Comparison of ENCODE assay signal across 12 mouse cellular contexts in the genomic region with DNA sequence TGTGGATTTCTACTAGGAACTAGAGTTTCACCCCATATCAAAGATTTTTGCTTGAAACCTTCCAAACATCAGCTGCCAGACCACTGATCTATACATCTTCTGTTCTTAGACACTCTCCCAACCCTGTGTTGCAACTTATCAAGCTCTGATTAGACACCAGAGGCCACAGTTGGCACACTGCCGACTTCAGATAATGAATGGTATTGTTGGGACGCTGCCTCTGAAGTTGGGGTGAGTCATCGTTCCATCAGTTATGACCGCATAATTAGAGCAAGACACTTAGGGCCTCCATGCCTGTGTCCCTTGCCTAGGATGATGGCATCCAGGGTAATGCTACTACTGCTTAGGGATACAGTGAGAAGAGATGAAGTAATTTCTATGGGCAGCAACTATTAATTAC.
DNase-seq lines count a peak whose midpoint lies in the region; ATAC-seq and TF ChIP-seq lines count a peak whose summit lies in the region.
"Had no signal": no experiment of that assay in that cellular context is flagged by ENCODE, and none has a peak within 500 bp of the region (broad histone marks: within the 10 kb centered on the region; RNA-seq: fewer than 3 reads in every experiment).

No protein-coding gene starts in this region.

- no peak overlapping the region for H3K9ac ChIP-seq in lung, embryonic 14.5 days
- no peak overlapping the region for H3K9ac ChIP-seq in intestine, postnatal 0 days (ENCODE audit: low read depth, low read length)
- H3K9ac ChIP-seq: liver, embryonic 15.5 days had no signal

- no peak for TF ChIP-seq CTCF in lung, embryonic 14.5 days (IDR thresholded peaks at IDR 0.05; ENCODE audit: low read depth)
- TF ChIP-seq CTCF in intestine, postnatal 0 days (IDR thresholded peaks at IDR 0.05; ENCODE audit: low read depth), result no peak

- DNase-seq in heart, adult 18-20 months, result peak; percentile 9 to 11
- DNase-seq in heart, adult 9 months (ENCODE audit: low spot score in 2 of 2), result no peak
- DNase-seq in lung, embryonic 14.5 days, result peak; percentile 7
- no peak for DNase-seq in lung, postnatal 14 days
- DNase-seq in Muller cell, postnatal 12 days (ENCODE audit: inconsistent ontology term), result peak; percentile 96
- DNase-seq in liver, result no peak
- DNase-seq in thymus, adult 18-20 months, result no peak
- DNase-seq: kidney, adult 18-20 months; right cerebral cortex, postnatal 4 days had no signal

- no peak overlapping the region for H3K4me2 ChIP-seq in lung, embryonic 14.5 days
- no peak overlapping the region for H3K4me2 ChIP-seq in intestine, postnatal 0 days (replicated peaks; ENCODE audit: low read depth)
- H3K4me2 ChIP-seq: liver, embryonic 15.5 days had no signal

- no peaks in the 10 kb centered on the region for H3K9me3 ChIP-seq in lung, embryonic 14.5 days (ENCODE audit: low read depth, low read length)
- no peaks in the 10 kb centered on the region for H3K9me3 ChIP-seq in intestine, postnatal 0 days (ENCODE audit: control insufficient read depth)
- H3K9me3 ChIP-seq: liver, embryonic 15.5 days had no signal

- ATAC-seq in lung, embryonic 14.5 days (ENCODE audit: insufficient read depth), result no peak
- 0 out of 2 replicates have a peak, but pooled peaks have one; percentile 31 for ATAC-seq in intestine, postnatal 0 days

- WGBS in lung, embryonic 14.5 days, result 69% methylated on average over 4 of the region's 4 CpGs
- WGBS in intestine, postnatal 0 days, result 58% methylated on average over 4 of the region's 4 CpGs

- H3K4me3 ChIP-seq in lung, embryonic 14.5 days (ENCODE audit: low read depth, low read length), result no peak overlapping the region
- no peak overlapping the region for H3K4me3 ChIP-seq in intestine, postnatal 0 days (ENCODE audit: low read depth, low read length)
- H3K4me3 ChIP-seq: liver, embryonic 15.5 days; megakaryocyte, embryonic 14.5 days had no signal

- H3K27ac ChIP-seq in lung, embryonic 14.5 days (ENCODE audit: low read depth), result no peak overlapping the region
- H3K27ac ChIP-seq in intestine, postnatal 0 days (ENCODE audit: low read depth, low read length), result no peak overlapping the region
- H3K27ac ChIP-seq: liver, embryonic 15.5 days had no signal

- no peaks in the 10 kb centered on the region for H3K36me3 ChIP-seq in lung, embryonic 14.5 days (ENCODE audit: insufficient read depth)
- no peaks in the 10 kb centered on the region for H3K36me3 ChIP-seq in intestine, postnatal 0 days (ENCODE audit: control insufficient read depth, insufficient read depth)
- H3K36me3 ChIP-seq: liver, embryonic 15.5 days had no signal

- no peaks in the 10 kb centered on the region for H3K4me1 ChIP-seq in lung, embryonic 14.5 days (ENCODE audit: insufficient read depth)
- H3K4me1 ChIP-seq in intestine, postnatal 0 days (replicated peaks; ENCODE audit: control insufficient read depth, insufficient read depth, low read length), result no peaks in the 10 kb centered on the region
- H3K4me1 ChIP-seq: liver, embryonic 15.5 days; megakaryocyte, embryonic 14.5 days had no signal

- H3K27me3 ChIP-seq in lung, embryonic 14.5 days (ENCODE audit: insufficient read depth, low read length), result no peaks in the 10 kb centered on the region
- H3K27me3 ChIP-seq in intestine, postnatal 0 days (replicated peaks; ENCODE audit: control insufficient read depth, insufficient read depth, low read length), result no peaks in the 10 kb centered on the region
- H3K27me3 ChIP-seq: liver, embryonic 15.5 days; megakaryocyte, embryonic 14.5 days had no signal

Comparison
In these comparisons a context has a peak if more than half of its experiments do, and no peak if none do; other contexts are left out.
1. DNase-seq: peak in heart, adult 18-20 months (2 of 2), lung, embryonic 14.5 days (single experiment) and Muller cell, postnatal 12 days (single experiment); none in heart, adult 9 months (0 of 2), lung, postnatal 14 days (single experiment), liver (single experiment) and thymus, adult 18-20 months (0 of 2).